Mouse (Mus musculus) adipose tissue, adult 10 weeks (tissue): ENCODE measurements around the gene Topbp1. TPM values are rescaled to one million over a fixed set of nuclear protein-coding genes. Genes with fewer than 3 reads are reported as not detected.

Experiments
- polyA plus RNA-seq: library from polyadenylated mRNA; stranded (reverse); fragments of 350-450 nt; fragmentation: Illumina TruSeq; extraction: RNeasy Lipid Tissue Mini Kit (QIAGEN cat#74804); gene quantifications from one replicate; pipeline ENCODE4 v1.2.3, GENCODE M21; 2014; ENCODE audit warnings: low read depth, low replicate concordance

Topbp1 gene
- polyA plus RNA-seq: 17.2 TPM

DNA sequence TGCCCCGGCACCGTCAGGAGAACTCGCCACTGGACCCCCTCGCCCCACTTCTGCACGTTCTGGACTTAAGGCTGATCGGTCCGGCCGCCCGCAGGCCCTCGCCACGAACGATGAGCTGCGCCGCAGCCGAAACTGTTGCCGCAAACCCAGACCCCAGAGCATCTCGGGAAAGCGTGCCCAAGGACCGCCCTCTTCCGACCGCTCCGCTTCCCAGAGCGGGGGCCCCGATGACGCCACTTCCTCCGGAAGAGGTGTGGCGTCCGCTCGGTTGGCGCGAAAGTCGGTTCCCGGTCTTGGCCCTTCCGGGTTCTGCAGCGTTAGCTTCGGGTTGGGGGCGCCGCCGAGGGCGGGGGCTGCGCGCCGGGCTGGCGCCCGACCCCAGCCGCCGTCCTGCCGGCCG, at the start of gene Topbp1, which contains the start of gene 1300017J02Rik:
Gene Topbp1 (plus strand): TSS at position 289 of the 400 bp plus-strand sequence.
Gene 1300017J02Rik (minus strand): TSS at position 156 of the 400 bp plus-strand sequence.

DNA sequence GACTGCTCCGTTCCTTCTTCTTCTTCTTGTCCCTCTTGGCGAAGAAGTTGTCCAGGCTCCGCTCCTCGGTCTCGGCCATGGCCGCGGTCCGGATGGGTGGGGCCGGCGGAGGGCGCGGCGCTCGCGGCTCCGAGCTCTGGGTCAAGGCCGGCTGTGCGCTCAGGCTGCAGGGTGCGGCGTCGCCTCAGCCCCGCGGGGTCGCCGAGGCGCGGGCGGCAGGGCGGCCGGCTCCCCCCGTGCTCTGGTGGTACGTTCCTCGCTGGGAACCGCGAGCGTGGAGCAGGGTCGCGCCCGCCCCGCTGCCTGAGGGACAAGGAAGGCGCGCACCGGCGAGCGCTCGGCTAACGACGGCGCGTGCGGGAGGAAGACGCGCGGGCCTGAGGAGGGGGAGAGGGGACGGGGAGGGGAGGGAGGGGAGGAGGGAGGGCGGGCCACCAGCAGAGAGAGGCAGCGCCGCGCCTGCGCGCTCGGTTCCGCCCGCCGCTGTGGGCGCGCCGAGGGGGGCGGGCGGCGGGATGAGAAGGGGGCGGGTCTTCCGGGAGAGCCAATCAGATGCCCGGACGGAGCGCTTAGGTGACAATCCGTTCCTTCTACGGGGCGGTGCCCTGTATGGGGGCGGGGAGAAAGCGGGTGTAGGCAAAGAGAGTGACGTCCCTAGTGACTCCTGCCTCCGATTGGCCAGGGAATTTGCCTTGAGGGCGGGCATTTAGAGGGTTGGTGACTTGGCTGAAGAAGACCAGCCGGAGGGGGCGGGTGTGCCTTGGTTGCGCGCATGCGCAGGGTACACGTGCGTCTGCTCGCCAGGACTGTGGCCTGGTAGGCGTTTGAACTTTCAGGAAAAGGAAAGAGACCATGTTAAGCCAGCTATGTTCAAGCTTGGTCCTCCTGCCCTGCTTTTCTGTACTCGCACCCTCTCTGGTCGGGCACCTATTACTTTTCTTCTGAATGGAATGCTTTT, 60.6 kb downstream of the Topbp1 start, which contains the start of gene Cdv3:
Gene Cdv3 (minus strand): TSS at position 551 of the 958 bp plus-strand sequence.

Other genes starting within 250 kb of the Topbp1 start
- gene Rab6b, start 193.4 kb upstream of the Topbp1 start, polyA plus RNA-seq: 26.7 TPM
- 41.0 TPM for gene Srprb, start 103.1 kb upstream of the Topbp1 start, polyA plus RNA-seq
- not detected for gene Gm20425, start 74.9 kb upstream of the Topbp1 start, polyA plus RNA-seq
- 1,533 TPM for gene Trf, start 74.8 kb upstream of the Topbp1 start, polyA plus RNA-seq
- 1.5 TPM for gene 1300017J02Rik, start 133 bp upstream of the Topbp1 start, polyA plus RNA-seq
- 58.5 TPM for gene Cdv3, start 60.6 kb downstream of the Topbp1 start, polyA plus RNA-seq
- not detected for gene Bfsp2, start 175.2 kb downstream of the Topbp1 start, polyA plus RNA-seq